Mouse (Mus musculus) intestine, embryonic 14.5 days (tissue): ENCODE data around the gene Prrxl1. TPM values are rescaled to one million over a fixed set of nuclear protein-coding genes. Genes with fewer than 3 reads are reported as not detected.

Experiments used
- ATAC-seq: fragments of 200-750 bp; cut with Nextera tagmentation; replicated peaks from 2 replicates; pipeline ENCODE4 v1.8.0; 2017; ENCODE audit warnings: low read depth, moderate number of reproducible peaks, moderate TSS enrichment, moderate library complexity; ENCODE audit not compliant: low FRiP score, low TSS enrichment
- DNase-seq: peaks from one replicate; pipeline ENCODE4 v3.0.0-alpha.2; 2018; ENCODE audit warnings: low spot score
- H3K27ac ChIP-seq: fragments of 300-500 bp; sonication (generic); 2 replicates; pipeline ENCODE4 v1.5.1; 2014; ENCODE audit warnings: low read depth, mild to moderate bottlenecking, control low read depth
- H3K27me3 ChIP-seq: fragments of 300-500 bp; sonication (generic); replicated peaks from 2 replicates; pipeline ENCODE4 v1.6.1; 2014; ENCODE audit warnings: low read length, control low read depth; ENCODE audit not compliant: control insufficient read depth, insufficient read depth
- H3K36me3 ChIP-seq: fragments of 300-500 bp; sonication (generic); 2 replicates; pipeline ENCODE4 v1.6.1; 2014; ENCODE audit warnings: low read length, control low read depth; ENCODE audit not compliant: control insufficient read depth, insufficient read depth
- H3K4me1 ChIP-seq: fragments of 300-500 bp; sonication (generic); replicated peaks from 2 replicates; pipeline ENCODE4 v1.6.1; 2014; ENCODE audit warnings: low read length, control low read depth, mixed read lengths; ENCODE audit not compliant: control insufficient read depth, insufficient read depth
- H3K4me2 ChIP-seq: fragments of 300-500 bp; sonication (generic); 2 replicates; pipeline ENCODE4 v1.6.1; 2014; ENCODE audit warnings: low read length
- H3K4me3 ChIP-seq: fragments of 300-500 bp; sonication (generic); 2 replicates; pipeline ENCODE4 v1.5.1; 2014; ENCODE audit warnings: low read depth, low read length, control low read depth, mixed read lengths
- H3K9ac ChIP-seq: fragments of 300-500 bp; sonication (generic); 2 replicates; pipeline ENCODE4 v1.6.1; 2014; ENCODE audit warnings: mild to moderate bottlenecking, low read length
- H3K9me3 ChIP-seq: fragments of 300-500 bp; sonication (generic); 2 replicates; pipeline ENCODE4 v1.6.1; 2016; ENCODE audit warnings: low read length, control low read depth; ENCODE audit not compliant: control insufficient read depth
- WGBS: fragments of 180-500 bp; shearing (Covaris S2); extraction: QIAGEN DNeasy Blood & Tissue Kit; methylation state at CpG from one replicate; pipeline ENCODE4 v1.1.7; 2014; 5-methylcytosine and 5-hydroxymethylcytosine counted together
- polyA plus RNA-seq: library from polyadenylated mRNA; unstranded; fragments of >200 nt; fragmentation: Nextera tagmentation; extraction: Ambion mirVana; gene quantifications from 2 replicates; pipeline ENCODE4 v1.2.1, GENCODE M21; 2014

Gene Prrxl1
- polyA plus RNA-seq, 1 experiment from 2014 or later = 1.1 TPM

GRCm38 (mm10) chr14:32685124-32685826, 86.1 kb downstream of the Prrxl1 start, which contains the start of gene 3425401B19Rik:
TSS of gene 3425401B19Rik (minus strand) at chr14:32685293.
- DNase-seq (no peak), ATAC-seq (no peak)
- 33% methylated on average over 16 of the region's 16 CpGs for WGBS
- no peaks in the 10 kb centered on the region for H3K27me3 ChIP-seq
- H3K9me3 ChIP-seq = no peaks in the 10 kb centered on the region
- H3K4me2 ChIP-seq = peak within 1 kb of the TSS; percentile 36; the same call in 1 of the 2 replicates
- no peak within 1 kb of the TSS for H3K9ac ChIP-seq
- no peak within 1 kb of the TSS for H3K27ac ChIP-seq
- H3K36me3 ChIP-seq = no peaks in the 10 kb centered on the region
- H3K4me3 ChIP-seq = no peak within 1 kb of the TSS
- peaks cover 3% of the 10 kb centered on the region; the same call in 1 of the 2 replicates for H3K4me1 ChIP-seq

GRCm38 (mm10) chr14:32695906-32696305, 96.7 kb downstream of the Prrxl1 start:
- H3K27me3 ChIP-seq = no peaks in the 10 kb centered on the region
- no peak overlapping the region for H3K4me2 ChIP-seq
- no peak overlapping the region for H3K4me3 ChIP-seq
- WGBS = 80% methylated on average over 2 of the region's 2 CpGs
- DNase-seq (no peak), ATAC-seq (no peak)
- H3K9me3 ChIP-seq = no peaks in the 10 kb centered on the region
- H3K36me3 ChIP-seq = no peaks in the 10 kb centered on the region
- H3K27ac ChIP-seq = no peak overlapping the region
- H3K9ac ChIP-seq = no peak overlapping the region
- H3K4me1 ChIP-seq = no peaks in the 10 kb centered on the region

- Histone ChIP-seq H3K4me2 (no peak overlapping the region), H3K36me3 (no peaks in the 10 kb centered on the region), H3K27me3 (no peaks in the 10 kb centered on the region), H3K9me3 (no peaks in the 10 kb centered on the region), H3K27ac (no peak overlapping the region), H3K9ac (no peak overlapping the region), H3K4me1 (no peaks in the 10 kb centered on the region), H3K4me3 (no peak overlapping the region)
- no peak for DNase-seq
- ATAC-seq = no peak
- WGBS = 80% methylated on average over 2 of the region's 2 CpGs
Measured at GRCm38 (mm10) chr14:32696344-32696743, 97.1 kb downstream of the Prrxl1 start.

GRCm38 (mm10) chr14:32697774-32698173, 98.6 kb downstream of the Prrxl1 start:
- 72% methylated on average over 8 of the region's 8 CpGs for WGBS
- no peak for DNase-seq

GRCm38 (mm10) chr14:32698556-32698955, 99.3 kb downstream of the Prrxl1 start:
- 84% methylated on average over 3 of the region's 3 CpGs for WGBS
- Histone ChIP-seq H3K27ac (no peak overlapping the region), H3K9ac (no peak overlapping the region), H3K4me2 (no peak overlapping the region), H3K27me3 (no peaks in the 10 kb centered on the region), H3K4me1 (no peaks in the 10 kb centered on the region), H3K4me3 (no peak overlapping the region), H3K36me3 (no peaks in the 10 kb centered on the region), H3K9me3 (no peaks in the 10 kb centered on the region)
- ATAC-seq = no peak
- DNase-seq = no peak

More at GRCm38 (mm10) chr14:32697774-32698173, 98.6 kb downstream of the Prrxl1 start:
- no peak overlapping the region for H3K9ac ChIP-seq
- no peak overlapping the region for H3K4me3 ChIP-seq
- H3K27ac ChIP-seq = no peak overlapping the region
- no peaks in the 10 kb centered on the region for H3K9me3 ChIP-seq
- H3K36me3 ChIP-seq = no peaks in the 10 kb centered on the region
- no peak for ATAC-seq
- no peak overlapping the region for H3K4me2 ChIP-seq
- no peaks in the 10 kb centered on the region for H3K4me1 ChIP-seq
- H3K27me3 ChIP-seq = no peaks in the 10 kb centered on the region

Other genes starting within 250 kb of the Prrxl1 start
- gene 1700024G13Rik, start 211.0 kb upstream of the Prrxl1 start, polyA plus RNA-seq = not detected in 2 replicates
- 11.3 TPM in 2 replicates for gene Slc18a3, start 134.6 kb upstream of the Prrxl1 start, polyA plus RNA-seq
- gene Chat, start 133.4 kb upstream of the Prrxl1 start, polyA plus RNA-seq = 1.3 and 1.4 TPM in 2 replicates
- 16.0 and 19.1 TPM in 2 replicates for gene Ercc6, start 85.9 kb upstream of the Prrxl1 start, polyA plus RNA-seq
- gene 3425401B19Rik, start 85.9 kb downstream of the Prrxl1 start, polyA plus RNA-seq = 0.05 and 0.17 TPM in 2 replicates
- 1.4 and 2.2 TPM in 2 replicates for gene Tmem273, start 186.6 kb downstream of the Prrxl1 start, polyA plus RNA-seq
- gene Fam170b, start 234.6 kb downstream of the Prrxl1 start, polyA plus RNA-seq = not detected in 2 replicates